Mouse (Mus musculus) stomach, postnatal 0 days (tissue): ENCODE measurements at regions not wholly inside any gene's neighbourhood (a gene's known extent, or its start where the extent isn't known, plus 50 kb on each side); places are given as distances from the start of the nearest gene placed in this dataset.

Experiments
- CTCF ChIP-seq: IDR thresholded peaks from 2 replicates; pipeline ENCODE4 v1.5.1; 2016; ENCODE audit warnings: antibody characterized with exemption, low read depth, mild to moderate bottlenecking, moderate library complexity
- EP300 ChIP-seq: optimal IDR thresholded peaks from 2 replicates; pipeline ENCODE3; 2016; ENCODE audit warnings: antibody characterized with exemption

GRCm38 (mm10) chr7:64007766-64008165 lies 69.1 kb upstream of the Klf13 start:
- TF ChIP-seq CTCF = no peak
- TF ChIP-seq EP300 = no peak
